Mouse (Mus musculus) ovary, postnatal 10 days (tissue): ENCODE measurements at regions not wholly inside any gene's neighbourhood (a gene's known extent, or its start where the extent isn't known, plus 50 kb on each side); places are given as distances from the start of the nearest gene placed in this dataset.
A peak's percentile ranks its signal among the peaks of the same experiment; 100 is the strongest.

Source experiments
- DNase-seq: peaks from one replicate; pipeline ENCODE4 v3.0.0; 2022; ENCODE audit warnings: low spot score

- DNase-seq = no peak
Measured at GRCm38 (mm10) chr5:132909056-132909455, 365.9 kb upstream of the Auts2 start.

- DNase-seq = no peak
Measured at GRCm38 (mm10) chr5:132908220-132908619, 365.1 kb upstream of the Auts2 start.

GRCm38 (mm10) chr5:132892591-132892990 lies 349.4 kb upstream of the Auts2 start:
- no peak for DNase-seq

DNA sequence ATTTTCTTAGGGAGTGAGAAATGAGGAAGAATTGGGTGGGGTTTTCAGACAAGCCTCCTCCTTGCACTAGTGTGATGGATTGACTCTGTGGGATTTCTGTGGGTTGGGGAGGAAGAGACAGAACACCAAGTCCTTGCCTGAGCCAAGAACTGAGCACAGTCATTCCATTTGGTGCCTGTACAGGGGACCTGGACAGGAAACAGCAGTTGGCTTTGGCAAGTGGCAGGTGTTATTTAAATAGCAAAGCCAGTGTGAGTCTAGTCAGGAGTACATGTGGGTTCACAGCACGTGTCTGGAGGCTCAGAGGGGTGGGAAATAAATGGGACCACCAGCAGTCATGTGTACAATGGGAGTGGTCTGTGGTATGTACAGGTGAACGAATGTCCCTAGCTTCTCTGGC lies 341.0 kb upstream of the Auts2 start:
- DNase-seq = no peak

- DNase-seq = no peak
Measured at GRCm38 (mm10) chr5:132882291-132882690, 339.1 kb upstream of the Auts2 start.

- DNase-seq = no peak
Measured at GRCm38 (mm10) chr5:132881170-132881569, 338.0 kb upstream of the Auts2 start.

GRCm38 (mm10) chr5:132876336-132876840 lies 333.2 kb upstream of the Auts2 start:
- no peak for DNase-seq

- DNase-seq = no peak
Measured at GRCm38 (mm10) chr5:132858846-132859510, 315.8 kb upstream of the Auts2 start.

DNA sequence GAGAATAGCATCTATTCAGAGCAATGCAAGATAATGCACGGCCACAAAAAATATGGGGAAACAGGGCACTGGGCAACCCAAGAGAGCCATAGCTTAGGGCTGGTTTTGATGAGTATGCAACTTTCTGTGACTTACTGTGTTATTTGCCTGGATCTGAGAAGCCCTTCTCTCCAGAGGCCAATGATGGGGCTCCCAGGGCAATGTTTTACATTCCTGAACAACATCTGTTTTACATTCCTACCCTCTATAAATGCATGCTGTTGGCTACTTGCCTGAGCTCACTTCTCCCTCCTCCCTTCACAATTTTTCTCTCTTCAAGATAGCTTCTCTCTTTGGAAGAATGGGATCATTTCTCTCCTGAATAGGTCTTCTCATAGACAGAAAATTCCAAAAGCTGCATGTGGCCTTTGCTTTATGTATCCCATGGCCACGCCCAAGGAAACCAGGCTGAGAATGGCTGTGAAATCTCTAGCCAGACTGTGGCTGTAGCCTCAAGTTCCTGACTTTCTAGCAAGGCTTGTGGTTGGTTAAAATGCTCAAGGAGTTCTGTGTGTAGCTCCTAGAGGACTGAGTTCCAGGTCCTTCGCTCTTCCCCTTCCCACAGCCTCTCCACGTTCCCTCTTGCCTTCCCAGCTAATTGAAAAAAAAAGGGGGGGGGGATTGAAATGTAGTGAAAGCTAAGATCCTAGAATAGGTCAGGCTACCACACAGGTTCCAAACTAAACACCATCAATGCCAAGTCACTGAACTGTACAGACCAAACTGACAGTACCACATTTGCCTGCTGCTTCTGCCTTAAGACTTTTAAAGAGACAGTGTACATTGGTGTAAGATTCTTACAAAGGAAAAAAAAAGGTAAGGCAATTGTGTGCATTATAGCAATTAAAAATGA lies 312.7 kb upstream of the Auts2 start:
- no peak for DNase-seq

DNA sequence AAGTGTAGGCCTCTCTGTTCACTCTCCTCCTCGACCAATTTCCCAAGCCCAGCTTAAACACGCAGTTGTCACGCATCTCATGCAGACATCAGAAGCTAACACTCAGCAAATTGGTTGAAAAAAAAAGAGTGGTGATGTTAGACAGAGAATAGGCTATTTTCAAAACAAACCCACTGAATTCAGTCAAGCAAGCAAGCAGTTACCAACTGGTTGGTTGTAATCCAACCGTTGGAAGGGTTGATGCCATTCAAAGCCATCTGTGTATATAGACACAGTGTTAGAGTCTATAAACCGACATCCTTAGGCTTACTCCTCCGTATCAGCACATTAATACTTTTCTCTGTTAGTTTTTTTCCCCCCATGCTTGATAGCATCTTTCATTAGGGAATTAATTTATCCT lies 307.6 kb upstream of the Auts2 start:
- DNase-seq = no peak

GRCm38 (mm10) chr5:132848086-132848485 lies 304.9 kb upstream of the Auts2 start:
- no peak for DNase-seq

GRCm38 (mm10) chr5:132843284-132843683 lies 300.1 kb upstream of the Auts2 start:
- no peak for DNase-seq

GRCm38 (mm10) chr5:132841794-132842193 lies 298.6 kb upstream of the Auts2 start:
- no peak for DNase-seq

GRCm38 (mm10) chr5:132837420-132837819 lies 294.3 kb upstream of the Auts2 start:
- no peak for DNase-seq

- DNase-seq = no peak
Measured at GRCm38 (mm10) chr5:132828993-132829392, 285.8 kb upstream of the Auts2 start.

DNA sequence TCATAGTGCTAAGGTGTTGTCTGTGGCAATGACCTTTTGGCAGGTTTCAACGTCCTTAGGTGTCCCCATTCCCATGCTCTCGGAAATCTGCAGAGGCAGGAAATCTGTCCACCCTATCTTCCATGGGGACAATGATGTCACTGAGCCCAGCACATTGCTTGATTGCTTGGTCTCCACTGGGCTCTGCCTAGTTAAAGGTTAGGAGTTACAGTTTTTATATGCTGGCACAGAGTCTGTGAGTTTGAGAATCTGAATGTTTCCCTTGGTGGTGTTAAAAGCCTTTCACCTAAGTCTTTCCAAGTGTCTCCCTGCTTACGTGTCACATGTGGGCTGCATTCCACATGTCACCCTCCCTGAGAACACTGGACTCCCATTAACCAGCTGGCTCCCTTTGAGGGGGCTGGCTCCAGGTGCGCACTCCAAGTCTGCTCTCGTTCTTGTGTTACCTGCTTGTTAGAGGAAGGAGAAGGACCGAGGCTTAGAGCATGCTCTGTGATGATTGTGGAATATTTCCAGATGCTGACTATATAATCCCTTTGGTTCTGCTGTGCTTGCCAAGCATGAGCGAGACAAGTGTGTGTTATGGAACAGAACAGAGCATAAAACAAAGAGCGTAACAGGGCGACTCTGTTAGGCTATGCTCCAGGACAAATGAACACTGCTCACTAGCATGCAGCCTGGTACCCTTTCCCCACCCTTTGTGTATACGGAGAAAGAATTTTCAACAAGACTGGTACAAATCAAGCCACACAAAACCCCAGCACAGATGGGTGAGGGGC lies 284.6 kb upstream of the Auts2 start:
- DNase-seq = no peak

GRCm38 (mm10) chr5:132826009-132826408 lies 282.9 kb upstream of the Auts2 start:
- no peak for DNase-seq

- DNase-seq = no peak
Measured at GRCm38 (mm10) chr5:132817665-132818064, 274.5 kb upstream of the Auts2 start.

GRCm38 (mm10) chr5:132809181-132809580 lies 266.0 kb upstream of the Auts2 start:
- no peak for DNase-seq

GRCm38 (mm10) chr5:132796061-132796460 lies 252.9 kb upstream of the Auts2 start:
- DNase-seq = no peak

- DNase-seq = no peak
Measured at GRCm38 (mm10) chr5:132792484-132792883, 249.3 kb upstream of the Auts2 start.

- DNase-seq = peak; percentile 2
Measured at GRCm38 (mm10) chr5:132785291-132785690, 242.1 kb upstream of the Auts2 start.
